Mouse (Mus musculus): ENCODE results near the gene Fga.

The Fga gene

GRCm38 (mm10) chr3:83080567-83081055 is 54.7 kb downstream of the Fga start:
- in situ Hi-C loops (cut with MseI, MboI) = no loop called here

All from mouse trophoblast stem cell (cell line).